Mouse (Mus musculus): ENCODE data around the gene Dip2c.

GRCm38 (mm10) chr13:9297689-9298088, 21.4 kb downstream of the Dip2c start:
- no peak for TF ChIP-seq GATA1 (IDR thresholded peaks at IDR 0.05; ENCODE audit: borderline replicate concordance, low read length)
- TF ChIP-seq FLI1 (IDR thresholded peaks at IDR 0.05; ENCODE audit: low read length): no peak

Data from megakaryocyte, embryonic 14.5 days (primary cell).